Mouse (Mus musculus): ENCODE results near the gene Hook2. TPM values are rescaled to one million over a fixed set of nuclear protein-coding genes. Genes with fewer than 3 reads are reported as not detected.

The Hook2 gene
- polyA plus RNA-seq, 1 experiment from 2014 or later = 37.3 TPM

GRCm38 (mm10) chr8:84982499-84983011 lies 7.8 kb upstream of the Hook2 start:
- Histone ChIP-seq H3K27me3 (peaks cover 1% of the 10 kb centered on the region; the same call in 1 of the 2 replicates), H3K9ac (no peak overlapping the region), H3K9me3 (no peaks in the 10 kb centered on the region), H3K4me3 (no peak overlapping the region), H3K36me3 (no peaks in the 10 kb centered on the region), H3K27ac (replicated peaks) (no peak overlapping the region), H3K4me2 (no peak overlapping the region), H3K4me1 (replicated peaks) (peaks cover 64% of the 10 kb centered on the region)
- no peak for ATAC-seq (ENCODE audit: low FRiP score, low read depth)
- 74% methylated on average over 3 of the region's 3 CpGs for WGBS

- H3K27ac ChIP-seq (replicated peaks) = peak overlapping the region; percentile 86
- no peaks in the 10 kb centered on the region for H3K36me3 ChIP-seq
- WGBS = 14% methylated on average over 16 of the region's 16 CpGs
- no peak for ATAC-seq (ENCODE audit: low FRiP score, low read depth)
- peaks cover 11% of the 10 kb centered on the region for H3K27me3 ChIP-seq
- H3K9ac ChIP-seq = peak overlapping the region; percentile 60
- no peaks in the 10 kb centered on the region for H3K9me3 ChIP-seq
- H3K4me2 ChIP-seq = peak overlapping the region; percentile 95
- peaks cover 50% of the 10 kb centered on the region for H3K4me1 ChIP-seq (replicated peaks)
- H3K4me3 ChIP-seq = peak overlapping the region; percentile 50
Observed at GRCm38 (mm10) chr8:84984294-84985048, 5.9 kb upstream of the Hook2 start.

DNA sequence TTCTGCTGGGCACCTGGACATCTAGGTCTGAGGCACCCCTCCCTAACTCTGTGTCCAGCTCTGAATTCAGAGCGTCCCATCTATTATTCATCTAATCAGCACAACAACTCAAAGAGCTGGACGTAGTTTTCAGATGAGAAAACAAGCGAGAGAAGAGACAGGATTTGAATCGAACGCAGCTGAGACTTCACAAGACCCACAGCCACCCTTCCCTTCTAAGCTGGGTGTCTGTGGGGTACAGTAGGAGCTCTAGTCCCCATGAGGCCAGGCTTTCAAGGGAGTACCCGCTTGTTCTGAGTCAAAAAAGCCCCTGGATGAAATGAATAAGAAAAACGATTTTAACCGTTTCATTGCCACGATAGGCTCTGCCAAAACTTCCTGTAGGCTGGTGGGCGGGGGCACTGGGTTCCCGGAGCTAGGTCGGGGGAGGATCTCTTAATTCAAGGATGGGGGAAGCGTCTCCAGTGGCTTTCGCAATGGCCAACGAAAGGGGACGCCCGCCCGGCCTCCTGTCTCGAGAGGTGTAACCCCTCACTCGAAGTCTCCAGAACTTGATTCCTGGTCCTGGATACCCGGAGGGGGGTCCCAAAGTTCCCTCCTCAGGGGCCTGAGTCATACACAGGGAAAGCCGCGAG lies 5.2 kb upstream of the Hook2 start:
- peaks cover 49% of the 10 kb centered on the region for H3K4me1 ChIP-seq (replicated peaks)
- no peak for ATAC-seq (ENCODE audit: low FRiP score, low read depth)
- H3K4me3 ChIP-seq = peak overlapping the region; percentile 50
- peak overlapping the region; percentile 95 for H3K4me2 ChIP-seq
- peak overlapping the region; percentile 60 for H3K9ac ChIP-seq
- WGBS = under 1% methylated on average over 23 of the region's 23 CpGs
- peaks cover 11% of the 10 kb centered on the region for H3K27me3 ChIP-seq
- peak overlapping the region; percentile 86 for H3K27ac ChIP-seq (replicated peaks)
- no peaks in the 10 kb centered on the region for H3K9me3 ChIP-seq
- no peaks in the 10 kb centered on the region for H3K36me3 ChIP-seq

DNA sequence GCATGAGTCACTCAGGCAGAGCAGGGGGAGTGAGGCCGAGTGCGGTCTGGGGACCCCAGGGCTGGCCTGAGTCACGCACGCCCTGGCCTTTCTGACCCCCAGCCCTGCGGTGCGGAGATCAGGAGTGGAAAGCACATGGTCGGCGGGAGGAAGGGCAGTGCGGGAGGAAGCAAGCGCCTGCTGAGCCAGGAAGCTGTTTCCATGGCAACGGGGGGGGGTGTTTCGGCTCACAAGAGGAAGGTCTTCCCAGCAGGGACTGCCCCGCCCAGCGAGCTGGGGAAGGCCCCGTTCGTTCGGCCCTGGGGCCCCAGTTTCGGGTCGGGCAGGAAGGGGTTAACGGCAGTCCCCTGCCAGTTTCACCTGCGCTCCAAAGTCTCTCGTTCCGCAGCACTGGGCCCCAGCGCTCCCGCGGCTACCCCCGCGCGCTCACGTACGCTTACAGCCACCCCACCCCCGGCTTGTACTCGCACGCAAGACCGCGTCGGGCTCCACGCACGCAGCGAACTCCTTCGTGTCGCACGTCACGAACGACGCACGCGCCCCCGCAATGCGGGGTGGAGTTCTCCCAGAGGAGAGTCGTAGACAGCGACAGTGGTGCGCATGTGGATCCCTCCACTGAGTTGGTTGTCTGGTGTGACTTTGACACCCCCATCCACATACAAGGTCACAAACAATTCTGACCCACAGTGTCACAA lies 4.6 kb upstream of the Hook2 start:
- H3K4me3 ChIP-seq = peak overlapping the region; percentile 50
- peaks cover 11% of the 10 kb centered on the region for H3K27me3 ChIP-seq
- peak overlapping the region; percentile 95 for H3K4me2 ChIP-seq
- peaks cover 44% of the 10 kb centered on the region for H3K4me1 ChIP-seq (replicated peaks)
- H3K9me3 ChIP-seq = no peaks in the 10 kb centered on the region
- H3K27ac ChIP-seq (replicated peaks) = peak overlapping the region; percentile 86
- peak; percentile 62 for ATAC-seq (ENCODE audit: low FRiP score, low read depth)
- H3K9ac ChIP-seq = peak overlapping the region; percentile 60
- no peaks in the 10 kb centered on the region for H3K36me3 ChIP-seq
- WGBS = under 1% methylated on average over 53 of the region's 53 CpGs

DNA sequence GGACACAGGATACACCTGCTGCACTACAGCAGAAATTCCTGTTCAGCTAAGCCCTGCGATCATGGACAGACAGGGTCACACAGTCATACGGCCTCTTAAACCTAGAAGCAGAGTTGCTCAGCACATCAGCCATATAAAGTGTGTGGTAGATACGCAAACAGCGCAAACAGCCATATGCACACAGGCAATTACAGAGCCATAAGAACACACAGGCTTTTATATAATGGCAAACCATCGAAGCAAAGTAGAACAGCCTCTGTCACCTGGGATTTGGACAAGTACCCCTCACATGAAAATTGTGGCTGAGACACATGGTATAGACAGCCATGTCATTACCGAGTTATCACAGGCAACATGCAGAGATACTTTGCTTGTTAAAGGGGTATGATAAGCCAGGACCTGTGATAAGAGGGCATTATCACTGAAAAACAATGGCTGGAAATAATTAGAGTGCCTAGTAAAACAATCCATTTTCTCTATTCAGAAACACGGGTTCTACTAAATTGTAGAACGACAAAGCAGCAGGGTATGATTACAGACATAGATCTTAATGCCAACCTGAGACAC lies 3.9 kb upstream of the Hook2 start:
- H3K9ac ChIP-seq = peak overlapping the region; percentile 60
- no peaks in the 10 kb centered on the region for H3K36me3 ChIP-seq
- peak overlapping the region; percentile 95 for H3K4me2 ChIP-seq
- peaks cover 11% of the 10 kb centered on the region for H3K27me3 ChIP-seq
- H3K4me3 ChIP-seq = peak overlapping the region; percentile 50
- peak; percentile 0; the same call in 1 of the 2 replicates for ATAC-seq (ENCODE audit: low FRiP score, low read depth)
- peak overlapping the region; percentile 86 for H3K27ac ChIP-seq (replicated peaks)
- H3K9me3 ChIP-seq = no peaks in the 10 kb centered on the region
- H3K4me1 ChIP-seq (replicated peaks) = peaks cover 44% of the 10 kb centered on the region
- WGBS = 32% methylated on average over 8 of the region's 8 CpGs

DNA sequence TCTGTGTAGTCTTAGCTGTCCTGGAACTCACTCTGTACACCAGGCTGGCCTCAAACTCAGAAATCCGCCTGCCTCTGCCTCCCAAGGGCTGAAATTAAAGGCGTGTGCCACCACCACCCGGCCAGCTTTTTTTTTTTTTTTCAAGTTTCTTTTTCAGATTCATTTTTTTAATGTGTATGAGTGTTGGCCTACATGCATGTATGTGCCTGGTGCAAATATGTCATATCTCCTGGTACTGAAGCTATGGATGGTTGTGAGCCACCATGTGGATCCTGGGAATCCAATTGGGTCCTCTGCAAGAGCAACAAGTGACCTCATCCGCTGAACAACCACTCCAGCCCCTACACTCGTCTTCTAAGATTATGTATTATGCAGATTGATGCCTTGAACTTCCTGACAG lies 3.0 kb upstream of the Hook2 start:
- H3K27ac ChIP-seq (replicated peaks) = no peak overlapping the region
- peaks cover 41% of the 10 kb centered on the region for H3K4me1 ChIP-seq (replicated peaks)
- no peaks in the 10 kb centered on the region for H3K36me3 ChIP-seq
- H3K4me2 ChIP-seq = no peak overlapping the region
- H3K9me3 ChIP-seq = no peaks in the 10 kb centered on the region
- no peak for ATAC-seq (ENCODE audit: low FRiP score, low read depth)
- peaks cover 11% of the 10 kb centered on the region for H3K27me3 ChIP-seq
- no peak overlapping the region for H3K4me3 ChIP-seq
- 80% methylated on average over 5 of the region's 5 CpGs for WGBS
- no peak overlapping the region for H3K9ac ChIP-seq

DNA sequence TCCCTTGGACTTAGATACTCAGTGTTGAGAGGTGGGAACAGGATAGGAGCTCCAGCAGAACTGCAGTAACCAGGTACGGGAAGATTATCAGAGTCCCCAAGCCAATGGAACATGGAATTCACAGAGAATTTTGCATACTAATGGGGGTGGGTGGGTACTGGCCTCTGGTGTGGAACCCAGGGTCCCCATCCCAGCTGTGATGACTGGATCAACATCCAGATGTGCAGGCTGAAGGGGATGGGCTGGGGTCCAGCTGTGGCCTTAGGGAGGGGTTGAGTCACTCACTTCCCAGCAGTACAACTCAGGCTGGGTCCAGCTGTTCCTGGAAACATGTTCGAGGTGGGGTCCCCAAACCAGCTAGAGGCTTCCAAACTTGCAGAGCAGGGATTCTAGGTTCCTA lies 2.5 kb upstream of the Hook2 start:
- Histone ChIP-seq H3K27me3 (peaks cover 11% of the 10 kb centered on the region), H3K4me3 (no peak overlapping the region), H3K27ac (replicated peaks) (no peak overlapping the region), H3K9ac (no peak overlapping the region), H3K4me2 (no peak overlapping the region), H3K4me1 (replicated peaks) (peaks cover 41% of the 10 kb centered on the region), H3K9me3 (no peaks in the 10 kb centered on the region), H3K36me3 (no peaks in the 10 kb centered on the region)
- no peak for ATAC-seq (ENCODE audit: low FRiP score, low read depth)
- 76% methylated on average over 2 of the region's 2 CpGs for WGBS

- H3K4me3 ChIP-seq = peak overlapping the region; percentile 65
- H3K9ac ChIP-seq = no peak overlapping the region
- H3K9me3 ChIP-seq = no peaks in the 10 kb centered on the region
- H3K4me2 ChIP-seq = peak overlapping the region; percentile 73
- H3K27ac ChIP-seq (replicated peaks) = no peak overlapping the region
- 17% methylated on average over 15 of the region's 15 CpGs for WGBS
- no peak for ATAC-seq (ENCODE audit: low FRiP score, low read depth)
- no peaks in the 10 kb centered on the region for H3K36me3 ChIP-seq
- H3K27me3 ChIP-seq = peaks cover 11% of the 10 kb centered on the region
- peaks cover 40% of the 10 kb centered on the region for H3K4me1 ChIP-seq (replicated peaks)
Observed at GRCm38 (mm10) chr8:84989311-84989731, 1.1 kb upstream of the Hook2 start.

DNA sequence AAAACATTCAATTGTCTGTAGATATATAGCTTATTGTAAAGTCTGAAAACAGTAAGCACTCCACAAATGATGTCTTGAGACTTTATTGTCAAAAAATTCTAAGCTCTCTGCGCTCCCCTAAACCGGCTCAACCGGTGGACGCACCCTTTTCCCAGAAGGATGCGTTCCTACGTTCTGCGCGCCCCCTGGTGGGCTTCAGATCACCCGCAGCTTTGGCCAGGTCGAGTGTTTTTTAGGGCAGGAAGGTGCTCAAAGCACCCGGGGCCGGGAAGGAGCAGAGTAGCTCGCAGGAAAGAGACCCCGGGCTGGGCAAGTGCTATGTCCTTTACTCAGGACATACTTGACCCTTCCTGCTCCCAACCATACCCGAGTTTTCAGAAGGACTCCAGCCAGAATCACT lies 593 bp upstream of the Hook2 start:
- under 1% methylated on average over 15 of the region's 15 CpGs for WGBS

DNA sequence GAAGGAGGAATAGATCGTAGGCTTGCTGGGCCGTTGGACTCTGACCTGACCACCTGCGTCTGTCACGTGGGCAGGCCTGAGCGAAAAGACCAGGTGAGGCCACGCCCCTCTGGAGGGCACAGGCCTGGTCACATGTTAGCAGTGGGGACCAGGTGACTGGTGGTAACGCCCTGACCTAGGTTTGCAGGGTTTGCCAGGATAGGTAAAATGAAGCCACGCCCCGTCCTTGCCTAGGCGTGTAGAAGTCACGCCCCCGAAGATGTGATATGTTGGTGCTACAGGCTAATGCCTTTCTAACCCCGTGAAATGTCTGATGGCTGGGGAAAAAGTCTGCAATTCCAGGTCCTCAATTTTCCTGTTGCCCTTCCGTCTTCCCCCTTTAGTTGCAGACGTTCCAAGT lies 433 bp downstream of the Hook2 start:
- Histone ChIP-seq H3K4me2 (peak overlapping the region; percentile 73), H3K27me3 (peaks cover 16% of the 10 kb centered on the region), H3K4me3 (peak overlapping the region; percentile 65), H3K36me3 (no peaks in the 10 kb centered on the region), H3K9ac (peak overlapping the region; percentile 74), H3K9me3 (no peaks in the 10 kb centered on the region), H3K27ac (replicated peaks) (peak overlapping the region; percentile 85), H3K4me1 (replicated peaks) (peaks cover 29% of the 10 kb centered on the region)
- WGBS = under 1% methylated on average over 15 of the region's 15 CpGs
- ATAC-seq (ENCODE audit: low FRiP score, low read depth) = peak; percentile 49

More for the DNA sequence above, 593 bp upstream of the Hook2 start:
- peak overlapping the region; percentile 65 for H3K4me3 ChIP-seq
- peak overlapping the region; percentile 73 for H3K4me2 ChIP-seq
- peaks cover 36% of the 10 kb centered on the region for H3K4me1 ChIP-seq (replicated peaks)
- peaks cover 12% of the 10 kb centered on the region for H3K27me3 ChIP-seq
- peak overlapping the region; percentile 85 for H3K27ac ChIP-seq (replicated peaks)
- H3K9ac ChIP-seq = peak overlapping the region; percentile 74
- peak; percentile 25 for ATAC-seq (ENCODE audit: low FRiP score, low read depth)
- no peaks in the 10 kb centered on the region for H3K36me3 ChIP-seq
- H3K9me3 ChIP-seq = no peaks in the 10 kb centered on the region

GRCm38 (mm10) chr8:84994375-84994774 lies 4.0 kb downstream of the Hook2 start:
- no peak overlapping the region for H3K4me2 ChIP-seq
- 94% methylated on average over 9 of the region's 9 CpGs for WGBS
- ATAC-seq (ENCODE audit: low FRiP score, low read depth) = no peak
- peaks cover 5% of the 10 kb centered on the region; the same call in 1 of the 2 replicates for H3K27me3 ChIP-seq
- H3K9ac ChIP-seq = no peak overlapping the region
- H3K36me3 ChIP-seq = no peaks in the 10 kb centered on the region
- H3K27ac ChIP-seq (replicated peaks) = no peak overlapping the region
- H3K9me3 ChIP-seq = no peaks in the 10 kb centered on the region
- H3K4me3 ChIP-seq = no peak overlapping the region
- peaks cover 24% of the 10 kb centered on the region for H3K4me1 ChIP-seq (replicated peaks)

Measured in hindbrain, embryonic 15.5 days (tissue).